Mouse (Mus musculus) right cerebral cortex, postnatal 10 days (tissue): ENCODE measurements around the gene Etv2.
A peak's percentile ranks its signal among the peaks of the same experiment; 100 is the strongest.

ENCODE experiments used
- DNase-seq, 2 experiments: peaks; one replicate each; pipeline ENCODE4 v3.0.0; 2021; ENCODE audit warnings: low spot score in 2 of 2

Etv2 gene

DNA sequence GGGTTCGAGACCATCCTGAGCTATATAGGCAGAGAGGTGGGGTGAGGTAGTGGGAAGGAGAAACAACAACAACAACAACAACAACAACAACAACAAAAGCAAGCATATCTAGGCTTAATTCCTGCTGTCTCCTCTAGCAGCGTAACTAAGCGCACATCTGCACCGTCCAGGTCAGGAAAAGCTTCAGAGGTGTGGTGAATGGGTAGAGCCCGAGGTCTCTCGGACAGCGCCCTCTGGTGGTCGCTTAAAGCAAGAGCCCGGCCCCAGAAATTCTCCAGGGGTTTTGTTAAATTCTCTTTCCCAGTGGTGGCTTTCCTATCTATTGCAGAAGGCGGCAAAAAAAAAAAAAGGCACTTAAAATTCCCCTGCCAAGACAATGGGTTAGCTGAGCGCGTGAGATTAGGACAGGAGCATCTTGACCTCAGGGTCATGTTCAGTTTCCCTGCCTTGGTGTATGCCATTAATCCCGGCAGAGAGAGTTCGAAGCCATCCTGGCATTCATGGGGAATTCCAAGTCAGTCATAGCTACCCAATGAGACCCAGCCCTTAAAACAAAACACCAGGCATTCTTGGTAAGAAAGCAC, 22.0 kb downstream of the Etv2 start:
- peak in 1 of 2 experiments; percentile 56 for DNase-seq

DNA sequence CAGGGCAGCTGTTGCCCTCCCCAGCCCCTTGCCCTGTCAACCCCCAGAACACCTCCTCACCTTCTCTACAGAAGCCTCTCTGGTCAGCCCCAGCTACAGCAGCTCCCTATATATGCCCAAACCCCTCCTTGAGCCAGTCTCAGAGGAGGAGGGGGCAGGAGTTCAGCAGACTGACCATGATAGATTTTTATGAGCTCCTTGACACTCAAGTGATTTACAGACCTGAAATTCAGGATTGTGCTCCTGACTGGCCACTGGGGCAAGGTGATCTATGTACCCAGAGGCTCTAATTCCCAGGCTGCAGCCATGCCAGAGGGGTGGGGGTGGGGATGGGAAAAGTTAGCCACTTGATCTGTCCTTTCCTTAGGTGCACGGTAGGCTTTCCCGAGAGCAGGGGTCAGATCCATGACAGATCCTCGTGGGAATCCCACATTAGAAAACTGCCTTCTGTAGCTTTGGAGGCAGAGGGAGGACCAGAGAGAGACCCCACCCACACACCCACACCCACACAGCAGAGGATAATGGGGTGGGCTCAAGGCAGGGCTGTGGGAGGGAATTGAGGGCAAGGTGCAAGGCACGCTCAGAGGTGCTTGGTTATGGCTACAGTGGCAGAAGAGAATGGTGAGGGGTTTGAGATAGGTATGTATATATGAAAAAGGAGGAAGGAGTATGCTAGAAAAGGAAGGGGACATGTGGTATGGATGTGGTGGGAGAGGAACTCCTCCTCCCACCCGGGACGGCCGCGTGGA, 22.8 kb downstream of the Etv2 start, which contains the start of gene Upk1a:
Upk1a (minus strand) TSS at position 194 of the 749 bp plus-strand sequence.
- DNase-seq: no peak

DNA sequence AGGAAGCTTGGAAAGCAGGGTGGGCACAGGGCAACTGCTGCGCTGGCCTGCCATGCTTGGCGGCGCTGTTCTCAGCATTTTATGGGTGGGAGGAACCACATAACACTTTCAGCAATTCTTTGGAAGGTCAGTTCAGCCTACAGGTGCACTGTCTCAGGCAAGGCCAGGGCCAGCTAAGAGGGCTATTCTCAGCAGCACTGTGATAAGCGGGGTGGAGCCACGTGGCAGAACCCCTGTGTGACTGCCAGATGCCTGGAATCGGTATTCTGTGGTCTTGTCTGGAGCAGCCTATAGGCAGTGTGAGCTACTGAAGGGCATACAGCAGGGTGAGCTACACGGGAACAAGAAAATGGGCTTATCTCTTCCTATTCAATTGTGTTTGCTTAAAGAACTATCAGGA, 25.6 kb downstream of the Etv2 start:
- DNase-seq: no peak

DNA sequence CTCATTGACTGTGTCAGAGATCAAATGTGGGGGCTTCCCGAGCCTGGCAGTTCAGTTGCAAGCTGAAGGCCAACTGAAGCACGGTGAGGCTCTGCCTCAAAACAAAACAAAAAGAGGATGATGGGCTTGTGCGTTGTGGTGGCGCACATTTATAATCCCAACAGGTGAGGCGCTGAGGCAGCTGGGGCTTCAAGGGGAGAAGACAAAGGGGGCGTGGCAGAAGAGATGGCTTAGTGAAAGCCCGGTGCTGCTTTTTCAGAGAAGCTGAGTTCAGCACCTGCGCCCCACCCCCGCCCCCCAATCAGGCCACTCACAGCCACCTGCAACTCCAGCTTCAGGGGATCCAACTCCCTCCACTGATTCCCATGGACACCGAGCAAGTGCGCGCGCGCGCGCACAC, 27.2 kb downstream of the Etv2 start:
- no peak for DNase-seq

DNA sequence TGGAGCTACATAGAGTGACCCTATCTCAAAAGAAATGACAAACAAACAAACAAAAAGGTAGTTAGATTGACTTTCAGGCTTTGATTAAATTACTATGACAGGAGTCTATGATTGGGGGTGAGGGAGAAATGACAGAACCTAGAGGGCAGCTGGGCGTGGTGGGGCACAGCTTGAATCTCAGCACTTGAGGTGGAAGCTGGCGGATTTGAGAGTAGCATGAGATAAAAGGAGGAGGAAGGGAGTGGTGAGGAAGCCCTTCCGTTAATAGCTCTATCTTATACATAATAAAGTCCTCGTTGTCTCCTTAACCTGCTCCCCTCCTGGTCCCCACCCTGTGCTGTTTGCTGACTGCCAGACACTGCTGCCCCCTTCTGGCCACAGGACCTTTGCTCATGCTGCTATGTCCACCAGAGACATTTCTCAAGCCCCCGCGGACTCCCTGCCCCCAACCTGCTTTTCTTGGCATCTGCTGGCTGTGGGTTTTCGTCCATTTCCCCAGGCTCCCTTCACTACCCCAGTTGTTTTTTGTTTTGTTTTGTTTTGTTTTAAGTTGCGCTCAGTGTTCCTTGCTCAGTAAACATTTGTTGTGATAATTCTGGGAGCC, 27.8 kb downstream of the Etv2 start:
- peak in 1 of 2 experiments; percentile 56 for DNase-seq

DNA sequence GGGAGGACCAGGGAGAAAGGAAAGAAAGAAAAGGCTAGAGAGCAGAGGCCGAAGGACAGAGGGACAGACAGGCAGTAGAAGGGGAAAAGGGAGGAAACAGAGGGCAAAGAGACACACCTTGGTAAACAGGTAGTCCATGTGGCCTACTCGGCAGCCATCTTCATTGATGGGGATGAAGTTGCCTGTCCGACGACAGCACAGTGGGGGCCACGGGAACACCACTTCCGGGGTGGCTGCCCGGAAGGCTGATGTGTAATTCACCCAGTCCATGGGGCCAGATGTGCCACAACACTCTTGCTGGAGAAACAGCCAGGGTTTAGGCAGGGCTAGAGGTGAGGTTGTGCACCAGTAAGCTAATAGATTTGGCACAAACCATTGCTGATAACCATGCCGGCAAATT, 30.7 kb downstream of the Etv2 start:
- no peak for DNase-seq

DNA sequence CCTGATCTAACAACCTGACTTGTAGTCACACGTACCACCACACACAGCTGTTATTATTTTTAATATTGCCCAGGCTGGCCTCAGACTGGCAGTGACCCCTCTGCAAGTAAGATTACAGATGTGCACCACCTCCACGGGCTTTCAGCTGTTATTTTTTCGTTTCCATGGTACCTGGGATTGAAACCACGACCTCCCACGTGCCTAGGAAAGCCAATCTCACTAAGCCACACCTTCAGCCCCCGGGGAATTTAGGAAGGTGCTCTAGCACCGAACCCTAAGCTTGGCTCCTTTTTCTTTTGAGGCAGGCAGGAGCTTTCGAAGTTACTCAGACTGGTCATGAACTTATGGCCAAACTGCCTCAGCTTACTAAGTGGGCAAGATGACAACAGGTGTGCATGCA, 31.2 kb downstream of the Etv2 start:
- no peak for DNase-seq

DNA sequence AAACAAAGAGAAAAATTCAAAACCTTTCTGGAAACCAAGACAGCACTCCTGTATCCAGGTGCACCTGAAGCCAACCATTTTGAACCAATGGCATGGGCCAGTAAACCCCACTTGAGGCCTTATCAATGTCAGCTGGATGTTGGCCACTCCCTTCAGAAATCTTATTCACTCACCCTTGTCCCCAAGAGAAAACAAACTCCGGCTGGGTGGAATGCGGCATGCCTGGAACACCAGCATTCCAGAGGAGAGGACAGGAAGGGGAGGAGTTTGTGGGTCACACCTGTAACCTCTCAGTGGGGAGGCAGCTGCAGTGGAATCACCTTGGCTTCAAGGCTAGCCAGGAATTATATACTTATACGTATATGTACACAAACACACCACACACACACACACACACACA, 33.1 kb downstream of the Etv2 start:
- DNase-seq: no peak

DNA sequence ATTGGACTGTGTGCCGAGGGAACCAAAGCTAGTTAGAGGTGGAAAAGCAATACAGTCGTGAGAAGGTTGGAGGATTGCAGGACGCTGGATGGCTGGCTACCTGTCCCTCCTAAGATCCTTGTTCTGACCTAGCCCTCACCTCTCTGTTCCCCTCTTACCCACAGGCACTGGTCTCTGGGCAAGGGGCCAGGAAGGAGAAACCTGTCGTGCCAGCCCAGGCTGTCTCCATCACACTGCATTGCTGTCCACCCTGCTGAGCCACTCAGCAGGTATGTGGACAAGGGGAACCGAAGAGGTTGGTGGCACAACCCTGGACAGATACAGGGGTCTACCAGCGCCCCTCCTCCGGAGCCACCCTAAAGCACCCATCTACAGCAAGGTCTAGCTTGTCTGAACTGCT, 35.0 kb downstream of the Etv2 start:
- no peak for DNase-seq

DNA sequence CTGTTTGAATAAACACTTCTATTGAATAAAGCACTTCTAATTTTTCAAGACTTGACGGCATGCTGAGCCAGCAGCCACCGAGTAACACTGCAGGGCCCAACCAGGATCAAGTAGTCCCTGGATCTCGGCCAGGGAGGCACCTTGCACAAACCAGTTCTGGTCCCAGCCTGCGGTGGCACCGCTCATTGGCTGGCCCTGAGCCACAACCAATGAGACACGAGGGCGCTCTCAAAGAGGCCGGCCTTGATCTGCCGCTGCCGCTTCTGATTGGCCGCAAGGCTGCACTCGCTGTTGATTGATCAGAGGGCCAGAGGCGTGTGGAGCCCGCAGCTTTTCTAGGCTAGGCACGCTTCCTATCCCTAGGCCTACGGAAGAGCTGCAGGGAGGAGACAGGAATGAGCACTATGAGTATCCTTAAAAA, 35.7 kb downstream of the Etv2 start:
- DNase-seq: peak; percentile 96 to 97

DNA sequence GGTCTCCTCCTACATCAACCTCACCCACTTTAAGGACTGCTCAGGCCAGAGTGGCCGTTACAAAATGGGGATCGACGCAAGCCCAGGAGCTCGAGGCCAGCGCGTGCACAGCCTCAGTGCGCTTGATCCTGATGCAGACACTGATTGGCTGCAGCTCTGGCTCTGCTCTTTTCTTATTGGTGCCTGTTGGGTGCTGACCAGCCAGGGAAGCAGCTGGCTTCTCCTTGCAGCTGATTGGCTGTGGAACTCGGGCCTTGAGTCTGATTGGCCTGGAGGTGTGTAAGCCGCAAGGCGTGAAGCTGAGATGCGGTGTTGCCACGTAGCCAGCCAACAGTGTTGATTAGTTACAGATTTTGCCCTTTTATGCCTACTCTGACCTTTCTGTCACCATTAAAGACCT, 36.9 kb downstream of the Etv2 start, which contains the start of gene Zbtb32:
Zbtb32 (minus strand) TSS at position 124 of the 400 bp plus-strand sequence.
- DNase-seq: no peak

DNA sequence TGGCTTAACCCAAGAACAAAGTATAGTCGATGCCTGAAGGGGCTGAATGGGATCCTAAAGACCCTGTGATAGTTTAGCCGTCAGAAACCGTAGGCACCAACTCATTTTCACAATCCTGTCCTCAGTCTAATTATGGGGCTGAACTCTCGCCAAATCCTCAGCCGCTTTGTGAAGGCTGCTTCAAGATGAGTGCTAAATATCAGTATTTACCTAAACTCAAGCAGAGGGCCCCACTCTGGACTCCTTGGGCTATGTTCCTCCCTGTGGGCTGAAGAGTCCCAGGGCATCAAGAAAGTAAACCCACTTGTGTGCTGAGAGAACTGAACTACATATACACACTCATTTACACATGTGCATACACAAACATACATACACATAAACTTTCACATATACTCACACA, 38.8 kb downstream of the Etv2 start:
- no peak for DNase-seq

DNA sequence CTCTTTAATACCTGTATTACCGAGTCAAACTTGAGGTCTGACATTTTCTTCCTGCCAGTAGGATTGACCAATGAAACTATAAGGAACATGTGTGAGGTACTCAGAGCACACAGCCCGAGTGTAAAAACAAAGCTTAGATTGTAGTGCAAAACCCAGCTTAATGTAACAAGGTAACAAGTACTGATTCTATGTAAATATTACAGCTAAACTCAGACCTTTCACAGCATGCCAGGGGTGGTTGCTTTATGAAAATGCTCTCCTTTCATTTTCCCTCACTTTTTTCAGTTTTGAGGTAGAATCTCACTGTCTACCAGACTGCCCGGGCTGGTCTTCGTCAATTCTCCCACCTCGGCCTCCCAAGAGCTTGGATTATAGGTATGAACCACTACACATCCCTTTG, 39.6 kb downstream of the Etv2 start:
- no peak for DNase-seq

DNA sequence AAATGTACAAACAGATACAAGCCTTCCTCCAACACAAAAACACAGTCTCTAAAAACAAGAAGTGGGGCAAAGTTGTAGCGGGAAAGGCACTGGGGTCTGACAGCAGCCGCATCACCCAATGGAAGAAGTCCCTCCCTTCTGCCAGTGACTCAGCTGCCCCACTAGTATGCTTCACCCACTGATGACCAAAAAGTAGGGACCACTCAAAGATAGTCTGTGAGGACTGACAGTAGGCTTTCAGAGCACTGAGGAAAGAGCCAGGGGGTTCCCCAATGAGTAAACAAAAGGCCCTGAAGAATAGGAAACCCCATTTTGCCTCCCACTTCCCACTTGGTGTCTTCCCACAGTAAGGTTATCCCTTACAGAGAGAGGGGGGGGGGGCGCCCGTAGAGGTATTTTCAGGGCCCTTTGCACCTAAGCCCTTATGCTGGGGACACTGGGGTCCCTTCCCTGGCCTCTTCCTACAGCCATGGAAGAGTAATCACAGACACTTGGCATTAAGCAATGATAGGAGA, 41.1 kb downstream of the Etv2 start:
- no peak for DNase-seq

DNA sequence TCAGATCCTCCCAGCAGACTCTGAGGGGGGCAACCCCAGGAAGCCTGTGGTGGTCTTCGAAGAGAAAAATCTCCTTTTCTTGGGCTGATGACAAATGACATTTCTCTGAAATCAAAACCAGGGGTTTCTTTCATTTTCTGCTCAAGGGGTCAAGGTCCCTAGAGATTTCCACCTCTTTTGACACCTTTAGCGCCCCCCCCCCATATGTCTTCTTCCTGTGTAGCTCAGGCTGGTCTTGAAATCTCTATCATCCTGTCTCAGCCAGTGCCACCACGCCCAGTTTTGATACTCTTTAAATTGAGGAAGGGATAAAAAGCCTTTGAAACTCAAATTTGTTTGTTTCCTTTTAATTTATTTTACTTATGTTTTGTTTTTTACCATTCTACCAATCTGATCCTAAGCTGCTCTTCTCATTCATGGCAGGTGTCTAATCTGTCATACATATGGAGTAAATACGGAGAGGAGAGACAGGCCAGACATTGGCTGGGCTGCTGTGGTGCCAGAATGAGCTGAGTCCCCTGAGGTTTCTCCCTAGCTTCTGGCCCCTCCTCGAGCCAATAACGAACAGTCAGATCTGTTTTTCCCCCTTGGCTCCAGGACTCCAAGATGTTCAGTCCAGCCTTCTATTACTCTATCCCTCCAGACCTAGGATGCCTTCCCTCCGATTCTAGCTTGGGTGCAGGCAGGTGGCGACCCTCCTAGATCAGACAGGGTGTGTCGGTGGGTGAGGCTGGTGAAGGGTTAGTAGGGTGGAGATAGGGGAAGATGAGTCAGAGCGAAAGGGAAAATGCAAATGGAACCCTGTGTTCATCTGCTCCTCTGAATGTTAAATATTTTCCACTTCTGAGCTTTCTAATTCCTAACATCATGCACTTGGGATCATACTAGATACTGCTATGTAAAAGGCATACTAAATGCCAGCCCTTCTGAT, 41.8 kb downstream of the Etv2 start:
- no peak for DNase-seq

DNA sequence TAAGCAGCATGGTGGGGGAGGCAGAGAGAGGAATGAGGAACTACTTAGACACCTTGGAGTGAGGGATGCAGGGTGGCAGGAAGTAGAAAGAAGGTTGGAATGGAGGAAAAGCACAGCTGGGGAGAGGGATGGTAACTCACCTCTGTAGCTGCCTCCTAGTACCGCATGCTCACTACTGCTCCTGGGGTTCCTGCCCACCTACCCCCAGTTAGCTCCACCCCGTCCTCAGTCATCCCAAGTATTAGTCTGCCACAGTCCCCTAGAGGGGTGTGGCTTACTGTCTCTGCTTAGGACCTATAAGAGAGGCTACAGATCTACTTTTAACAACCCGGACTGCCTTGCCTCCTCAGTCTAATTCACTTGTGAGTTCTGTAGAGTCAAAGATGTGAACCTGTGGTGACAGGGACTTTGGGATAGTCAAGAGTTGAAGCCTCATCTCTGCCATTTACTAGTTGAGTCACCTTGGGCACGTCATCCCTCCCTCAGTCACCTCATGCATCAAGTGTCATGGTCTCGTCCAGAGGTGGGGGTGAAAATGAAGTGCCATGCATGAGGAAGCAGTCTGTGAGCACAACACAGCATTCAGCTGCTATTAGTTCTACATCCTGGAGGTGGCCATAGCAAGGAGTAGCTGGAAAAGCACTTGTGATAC, 42.8 kb downstream of the Etv2 start:
- DNase-seq: no peak

DNA sequence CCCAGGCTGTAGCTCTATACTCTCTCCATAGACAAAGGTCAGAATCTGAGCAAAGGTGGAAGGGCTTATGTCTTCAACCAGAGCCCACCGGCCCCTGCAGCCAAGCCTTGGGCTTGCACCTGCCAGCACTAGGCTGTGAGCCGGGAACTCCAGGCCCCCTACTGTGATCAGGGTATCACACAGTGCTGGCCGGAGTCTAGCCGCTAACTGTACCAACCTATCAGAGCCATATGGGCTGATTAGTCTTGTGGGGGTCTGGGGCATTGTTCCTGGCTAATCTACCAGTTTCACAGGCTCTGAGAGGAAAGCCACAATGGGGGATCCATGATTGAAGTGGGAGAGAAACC, 44.1 kb downstream of the Etv2 start:
- no peak for DNase-seq

DNA sequence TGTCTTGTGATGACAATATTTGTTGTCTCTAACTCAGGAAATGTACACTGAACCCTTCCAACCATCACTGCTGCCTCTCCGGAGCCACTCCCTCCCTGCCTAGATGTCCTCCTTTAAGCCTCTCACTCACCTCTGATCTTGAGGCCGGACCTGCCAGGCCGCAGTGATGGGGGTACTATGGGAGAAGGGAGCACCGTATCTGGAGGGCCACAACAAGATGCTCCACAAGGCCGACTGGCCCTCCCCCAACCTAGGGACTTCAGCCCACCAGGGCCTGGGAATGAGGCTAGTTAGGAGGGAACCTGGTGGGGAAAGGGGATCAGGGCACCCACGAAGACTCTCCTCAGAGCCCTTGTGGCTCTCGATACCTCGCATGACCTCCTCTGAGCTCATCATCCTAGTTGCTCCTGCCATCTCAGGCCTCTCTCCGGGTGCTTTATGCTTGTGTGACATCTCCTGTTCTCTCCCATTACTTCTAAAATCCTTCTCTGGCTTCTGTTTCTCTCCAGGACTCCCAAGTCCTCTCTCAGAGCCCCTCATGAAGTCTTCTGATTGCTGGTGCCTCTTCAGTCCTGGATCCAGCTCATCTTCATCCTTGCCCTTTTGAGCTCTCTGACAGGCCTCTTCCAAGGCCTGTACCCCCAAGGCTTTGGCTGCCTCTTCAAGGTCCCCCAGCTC, 44.6 kb downstream of the Etv2 start:
- DNase-seq: no peak

DNA sequence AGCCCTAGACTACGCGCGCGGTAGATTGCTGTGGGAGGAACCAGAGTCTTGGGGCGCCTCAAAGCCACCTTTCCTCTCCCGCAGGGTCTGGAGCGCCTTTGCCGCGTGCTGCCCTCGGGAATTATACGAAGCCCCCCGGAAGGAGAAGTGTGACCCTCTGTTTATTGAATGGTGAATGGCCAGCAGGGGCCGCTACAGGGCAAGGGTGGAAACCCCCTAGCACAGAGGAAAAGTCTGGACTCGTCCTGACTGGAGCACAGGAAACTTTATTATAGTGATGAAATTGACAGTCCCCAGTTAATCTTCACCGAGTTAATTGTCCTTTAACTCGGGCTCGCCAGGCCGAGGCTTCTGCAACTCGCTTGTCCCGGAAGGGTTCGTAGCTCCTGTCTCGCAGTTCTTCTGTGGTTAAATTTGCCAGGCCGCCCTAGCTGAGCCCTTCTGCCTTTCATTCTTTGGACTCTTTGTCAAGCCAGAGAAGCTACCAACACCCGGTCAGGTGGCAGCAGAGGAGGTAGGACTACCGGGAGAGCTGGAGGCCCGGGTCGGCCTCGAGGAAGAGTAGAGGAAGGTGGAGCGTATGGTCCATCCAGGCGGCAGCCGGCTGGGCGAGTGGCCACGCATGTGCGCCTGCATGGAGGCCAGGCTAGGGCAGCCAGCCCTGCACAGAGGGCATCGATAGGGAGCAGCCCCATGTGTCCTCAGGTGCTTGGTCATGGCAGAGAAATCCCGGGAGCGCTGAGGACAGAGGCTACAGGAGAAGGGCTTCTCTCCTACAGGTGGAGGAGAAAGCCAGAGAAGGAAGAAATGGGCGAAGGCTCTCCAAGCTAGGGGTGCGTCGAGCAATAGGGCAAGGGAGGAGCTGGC, 46.0 kb downstream of the Etv2 start:
- peak; percentile 84 to 91 for DNase-seq
